Mouse (Mus musculus): ENCODE results near the gene Bad. TPM values are rescaled to one million over a fixed set of nuclear protein-coding genes. Genes with fewer than 3 reads are reported as not detected.

Bad gene
- polyA plus RNA-seq, 1 experiment, result 57.3 TPM

- no peak overlapping the region for H3K4me3 ChIP-seq (replicated peaks; ENCODE audit: extremely low read depth, low read depth, low read length)
- TF ChIP-seq POLR2A (IDR thresholded peaks at IDR 0.05; ENCODE audit: borderline replicate concordance, extremely low read depth, low read depth, low read length) (no peak), CTCF (IDR thresholded peaks at IDR 0.05; ENCODE audit: insufficient read depth, low read length) (no peak)
- H3K4me1 ChIP-seq (ENCODE audit: control insufficient read depth, insufficient read depth, low read length), result no peaks in the 10 kb centered on the region
- WGBS, result 64% methylated on average over 11 of the region's 11 CpGs
- no peak for DNase-seq
Observed at GRCm38 (mm10) chr19:6913991-6914390, 27.7 kb upstream of the Bad start.

GRCm38 (mm10) chr19:6914540-6914939, 27.1 kb upstream of the Bad start:
- TF ChIP-seq CTCF (IDR thresholded peaks at IDR 0.05; ENCODE audit: insufficient read depth, low read length) (no peak), POLR2A (IDR thresholded peaks at IDR 0.05; ENCODE audit: borderline replicate concordance, extremely low read depth, low read depth, low read length) (no peak)
- 92% methylated on average over 9 of the region's 9 CpGs for WGBS
- no peaks in the 10 kb centered on the region for H3K4me1 ChIP-seq (ENCODE audit: control insufficient read depth, insufficient read depth, low read length)
- no peak overlapping the region for H3K4me3 ChIP-seq (replicated peaks; ENCODE audit: extremely low read depth, low read depth, low read length)
- DNase-seq, result no peak

DNA sequence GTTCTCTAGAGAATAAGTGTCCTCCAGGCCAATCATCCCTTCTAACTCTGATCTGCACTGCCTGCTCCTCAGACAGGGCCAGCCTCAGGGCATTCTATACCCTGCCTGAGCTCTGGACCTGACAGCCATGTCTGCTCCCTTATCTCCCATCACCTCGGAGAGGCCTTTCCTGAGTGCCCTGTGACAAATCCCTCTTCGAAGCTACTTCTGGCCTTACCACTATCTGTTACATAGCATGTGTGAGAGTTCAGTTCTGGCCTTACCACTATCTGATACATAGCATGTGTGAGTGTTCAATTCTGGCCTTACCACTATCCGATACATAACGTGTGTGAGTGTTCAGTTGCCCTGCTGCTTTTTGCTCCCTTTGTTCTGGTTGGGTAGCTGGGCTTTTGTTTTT, 26.4 kb upstream of the Bad start:
- 72% methylated on average over 4 of the region's 4 CpGs for WGBS
- no peak for DNase-seq
- Histone ChIP-seq H3K4me1 (ENCODE audit: control insufficient read depth, insufficient read depth, low read length) (0 out of 2 replicates have a peak, but pooled peaks cover 3% of the 10 kb centered on the region), H3K4me3 (replicated peaks; ENCODE audit: extremely low read depth, low read depth, low read length) (no peak overlapping the region)
- TF ChIP-seq CTCF (IDR thresholded peaks at IDR 0.05; ENCODE audit: insufficient read depth, low read length) (no peak), POLR2A (IDR thresholded peaks at IDR 0.05; ENCODE audit: borderline replicate concordance, extremely low read depth, low read depth, low read length) (no peak)

- 61% methylated on average over 4 of the region's 4 CpGs for WGBS
- TF ChIP-seq POLR2A (IDR thresholded peaks at IDR 0.05; ENCODE audit: borderline replicate concordance, extremely low read depth, low read depth, low read length), result no peak
- no peak for TF ChIP-seq CTCF (IDR thresholded peaks at IDR 0.05; ENCODE audit: insufficient read depth, low read length)
- Histone ChIP-seq H3K4me3 (replicated peaks; ENCODE audit: extremely low read depth, low read depth, low read length) (no peak overlapping the region), H3K4me1 (ENCODE audit: control insufficient read depth, insufficient read depth, low read length) (0 out of 2 replicates have a peak, but pooled peaks cover 5% of the 10 kb centered on the region)
- DNase-seq, result no peak
Observed at GRCm38 (mm10) chr19:6916496-6916895, 25.2 kb upstream of the Bad start.

DNA sequence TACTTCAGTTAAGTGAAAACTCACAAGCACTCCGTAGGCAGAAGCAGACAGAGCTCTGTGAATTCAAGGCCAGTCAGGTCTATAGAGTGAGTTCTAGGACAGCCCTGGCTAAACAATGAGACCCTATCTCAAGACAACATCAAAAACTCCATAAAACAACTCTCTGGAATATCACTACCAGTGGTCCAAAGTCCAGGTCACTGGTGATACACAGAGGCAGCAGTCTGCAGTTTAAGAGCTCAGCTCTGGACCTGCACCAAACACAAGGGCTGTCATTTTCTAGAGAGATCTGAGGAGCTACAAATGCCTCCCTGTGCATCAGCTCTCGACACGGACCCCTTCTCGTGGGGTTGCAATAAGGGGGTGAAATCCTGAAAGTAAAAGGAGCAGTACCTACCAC, 23.3 kb upstream of the Bad start:
- 0 out of 2 replicates have a peak, but pooled peaks cover 8% of the 10 kb centered on the region for H3K4me1 ChIP-seq (ENCODE audit: control insufficient read depth, insufficient read depth, low read length)
- no peak for DNase-seq
- 85% methylated on average over 4 of the region's 4 CpGs for WGBS
- TF ChIP-seq POLR2A (IDR thresholded peaks at IDR 0.05; ENCODE audit: borderline replicate concordance, extremely low read depth, low read depth, low read length) (no peak), CTCF (IDR thresholded peaks at IDR 0.05; ENCODE audit: insufficient read depth, low read length) (no peak)
- H3K4me3 ChIP-seq (replicated peaks; ENCODE audit: extremely low read depth, low read depth, low read length), result no peak overlapping the region

DNA sequence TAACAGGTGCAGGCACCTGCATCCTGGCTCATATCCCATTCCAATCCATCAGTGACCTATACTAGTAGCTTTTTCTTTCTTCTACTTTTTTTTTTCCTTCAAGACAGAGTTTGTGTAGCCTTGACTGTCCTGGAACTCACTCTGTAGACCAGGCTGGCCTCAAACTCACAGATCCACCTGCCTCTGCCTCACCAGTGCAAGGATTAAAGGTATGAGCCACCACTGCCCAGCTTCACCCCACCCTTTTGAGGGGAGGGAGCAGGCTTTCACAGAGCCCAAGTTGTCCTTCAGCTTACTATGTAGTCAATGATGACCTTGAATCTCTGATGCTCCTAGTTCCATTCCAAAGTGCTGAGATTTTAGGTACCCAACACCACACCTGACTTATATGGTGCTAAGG, 22.2 kb upstream of the Bad start:
- DNase-seq, result no peak
- TF ChIP-seq CTCF (IDR thresholded peaks at IDR 0.05; ENCODE audit: insufficient read depth, low read length) (no peak), POLR2A (IDR thresholded peaks at IDR 0.05; ENCODE audit: borderline replicate concordance, extremely low read depth, low read depth, low read length) (no peak)
- Histone ChIP-seq H3K4me3 (replicated peaks; ENCODE audit: extremely low read depth, low read depth, low read length) (no peak overlapping the region), H3K4me1 (ENCODE audit: control insufficient read depth, insufficient read depth, low read length) (0 out of 2 replicates have a peak, but pooled peaks cover 8% of the 10 kb centered on the region)

DNA sequence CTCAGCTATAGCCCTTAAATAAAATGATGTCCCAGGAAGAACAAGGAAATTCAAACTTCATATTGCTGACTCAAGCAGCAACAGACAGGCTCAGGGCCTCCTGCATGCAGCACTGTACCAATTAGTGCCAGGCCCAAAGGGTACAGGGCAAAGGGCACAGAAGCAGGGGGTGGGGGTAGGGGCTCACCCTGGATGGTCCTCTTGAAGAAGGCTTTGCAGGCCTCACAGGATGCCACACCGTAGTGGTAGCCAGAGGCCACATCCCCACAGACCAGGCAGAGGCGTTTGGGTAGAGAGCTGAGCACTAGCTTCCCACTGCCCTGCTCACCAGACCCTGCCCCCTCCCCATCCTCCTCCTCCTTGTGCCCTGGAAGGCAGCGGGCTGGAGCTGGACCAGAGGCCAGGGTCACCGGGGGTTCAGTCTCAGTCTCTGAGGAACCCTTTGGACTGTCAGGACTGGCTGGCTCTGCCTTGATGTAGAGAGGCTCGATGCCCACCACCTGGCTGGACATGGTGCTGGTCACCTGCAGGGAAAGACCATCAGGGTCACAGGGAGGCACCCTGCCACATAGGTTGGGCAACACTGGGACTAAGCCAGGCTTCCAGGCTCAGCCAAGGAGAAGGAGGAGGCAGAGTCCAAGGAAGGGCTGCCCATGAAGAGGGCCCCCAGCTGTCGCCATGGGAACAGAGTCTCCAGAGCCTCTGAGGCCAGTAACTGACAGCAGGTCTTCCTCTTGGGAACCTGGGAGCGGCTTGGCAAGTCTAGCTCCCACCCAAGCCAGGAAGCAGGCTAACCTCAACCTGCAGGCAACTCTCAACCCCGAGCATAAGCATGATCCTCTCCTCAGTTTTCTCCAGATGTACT, 21.6 kb upstream of the Bad start:
- 48% methylated on average over 8 of the region's 8 CpGs for WGBS
- no peak for TF ChIP-seq CTCF (IDR thresholded peaks at IDR 0.05; ENCODE audit: insufficient read depth, low read length)
- TF ChIP-seq POLR2A (IDR thresholded peaks at IDR 0.05; ENCODE audit: borderline replicate concordance, extremely low read depth, low read depth, low read length), result no peak
- peak; percentile 46 for DNase-seq
- no peak overlapping the region for H3K4me3 ChIP-seq (replicated peaks; ENCODE audit: extremely low read depth, low read depth, low read length)
- peaks cover 13% of the 10 kb centered on the region for H3K4me1 ChIP-seq (ENCODE audit: control insufficient read depth, insufficient read depth, low read length)

DNA sequence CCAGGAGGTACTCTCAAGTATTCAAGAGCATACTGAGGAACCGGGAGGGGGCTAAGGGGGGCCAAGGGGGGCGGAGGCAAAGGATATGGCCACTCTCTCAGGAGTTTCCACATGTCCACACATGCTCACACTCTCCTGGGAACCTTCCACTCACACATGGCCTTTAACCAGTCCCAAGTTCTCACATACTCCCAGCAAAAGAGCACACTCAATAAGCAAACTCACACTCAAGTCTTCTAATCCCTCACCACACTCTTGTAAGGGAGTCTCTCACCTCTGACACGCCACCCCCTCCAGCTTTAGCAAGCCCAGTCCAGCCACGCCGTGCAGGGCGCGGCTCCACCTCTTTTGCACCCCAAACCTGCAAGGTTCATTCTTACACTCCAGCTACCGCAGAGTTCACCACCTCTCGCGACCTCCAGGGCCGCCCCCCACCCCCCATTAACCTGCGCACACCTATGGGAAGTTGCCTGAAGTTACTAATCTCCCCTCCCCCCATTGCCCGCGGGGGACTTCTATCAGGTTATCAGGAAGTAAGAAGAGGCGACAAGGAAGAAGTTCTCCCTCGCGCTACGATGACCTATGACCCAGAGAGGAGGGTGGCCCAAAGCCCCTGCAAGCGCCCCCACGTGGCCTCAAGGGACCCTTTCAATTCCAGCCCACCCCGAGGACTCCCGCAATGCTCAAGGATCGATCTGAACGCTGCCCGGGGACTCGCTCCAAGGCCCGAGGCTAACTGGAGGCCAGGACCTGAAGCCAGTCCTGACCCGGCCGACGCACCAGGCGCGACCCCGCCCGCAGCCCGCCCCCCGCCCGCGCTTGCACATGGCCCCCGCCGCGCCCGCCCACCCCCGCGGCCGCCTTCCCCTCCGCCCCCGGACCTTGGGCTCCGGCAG, 20.7 kb upstream of the Bad start:
- WGBS, result 2% methylated on average over 33 of the region's 48 CpGs
- H3K4me3 ChIP-seq (replicated peaks; ENCODE audit: extremely low read depth, low read depth, low read length), result peak overlapping the region; percentile 76
- TF ChIP-seq POLR2A (IDR thresholded peaks at IDR 0.05; ENCODE audit: borderline replicate concordance, extremely low read depth, low read depth, low read length) (no peak), CTCF (IDR thresholded peaks at IDR 0.05; ENCODE audit: insufficient read depth, low read length) (no peak)
- peak; percentile 54 for DNase-seq
- H3K4me1 ChIP-seq (ENCODE audit: control insufficient read depth, insufficient read depth, low read length), result peaks cover 13% of the 10 kb centered on the region
